Mouse (Mus musculus) midbrain, postnatal 0 days (tissue): ENCODE data around the gene Cdk4. TPM values are rescaled to one million over a fixed set of nuclear protein-coding genes. Genes with fewer than 3 reads are reported as not detected.
"Not testable (repeated sequence)": the region's sequence is repeated elsewhere in the genome, so short reads cannot be mapped to it uniquely, and the experiment has no call there.

Experiments
- ATAC-seq: fragments of 200-750 bp; cut with Nextera tagmentation; 2 replicates; pipeline ENCODE4 v1.8.0; 2017; ENCODE audit warnings: moderate number of reproducible peaks, mild to moderate bottlenecking, moderate TSS enrichment, moderate library complexity; ENCODE audit not compliant: low FRiP score
- DNase-seq: peaks from one replicate; pipeline ENCODE4 v3.0.0-alpha.2; 2015; ENCODE audit warnings: low spot score
- H3K27ac ChIP-seq: fragments of 300-500 bp; sonication (generic); 2 replicates; pipeline ENCODE4 v1.5.1; 2014; ENCODE audit warnings: low read depth, mild to moderate bottlenecking, low read length, mixed read lengths
- H3K27me3 ChIP-seq: fragments of 300-500 bp; sonication (generic); 2 replicates; pipeline ENCODE4 v1.6.1; 2014; ENCODE audit warnings: low read length, control low read depth, mixed read lengths; ENCODE audit not compliant: insufficient read depth
- H3K36me3 ChIP-seq: fragments of 300-500 bp; sonication (generic); 2 replicates; pipeline ENCODE4 v1.6.1; 2014; ENCODE audit warnings: low read length, control low read depth, mixed read lengths; ENCODE audit not compliant: insufficient read depth
- H3K4me1 ChIP-seq: fragments of 300-500 bp; sonication (generic); 2 replicates; pipeline ENCODE4 v1.6.1; 2014; ENCODE audit warnings: mild to moderate bottlenecking, control low read depth, antibody characterized with exemption, low read length, mixed read lengths; ENCODE audit not compliant: insufficient read depth
- H3K4me2 ChIP-seq: fragments of 300-500 bp; sonication (generic); 2 replicates; pipeline ENCODE4 v1.6.1; 2014; ENCODE audit warnings: low read depth, mild to moderate bottlenecking, low read length, mixed read lengths; ENCODE audit not compliant: poor library complexity, severe bottlenecking
- H3K4me3 ChIP-seq: fragments of 300-500 bp; sonication (generic); 2 replicates; pipeline ENCODE4 v1.5.1; 2014; ENCODE audit warnings: low read depth, mild to moderate bottlenecking, low read length, moderate library complexity
- H3K9ac ChIP-seq: fragments of 300-500 bp; sonication (generic); replicated peaks from 2 replicates; pipeline ENCODE4 v1.6.1; 2014; ENCODE audit warnings: mild to moderate bottlenecking, low read length, moderate library complexity, mixed read lengths; ENCODE audit not compliant: poor library complexity, severe bottlenecking
- H3K9me3 ChIP-seq: fragments of 300-500 bp; sonication (generic); 2 replicates; pipeline ENCODE4 v1.6.1; 2016; ENCODE audit warnings: low read length, control low read depth
- CTCF ChIP-seq: IDR thresholded peaks from 2 replicates; pipeline ENCODE4 v1.5.1; 2016; ENCODE audit warnings: antibody characterized with exemption, mild to moderate bottlenecking
- WGBS: fragments of 180-500 bp; shearing (Covaris S2); extraction: QIAGEN DNeasy Blood & Tissue Kit; methylation state at CpG from one replicate; pipeline ENCODE4 v1.1.7; 2014; 5-methylcytosine and 5-hydroxymethylcytosine counted together
- polyA plus RNA-seq: library from polyadenylated mRNA; unstranded; fragments of >200 nt; fragmentation: Nextera tagmentation; extraction: Ambion mirVana; gene quantifications from 2 replicates; pipeline ENCODE4 v1.2.1, GENCODE M21; 2015
- total RNA-seq: library from RNA; depleted of rRNA; stranded (reverse); fragments of >200 nt; gene quantifications from 2 replicates; pipeline ENCODE4 v1.2.3, GENCODE M21; 2014

Cdk4 gene
- total and polyA plus RNA-seq, 2 experiments from 2014 or later: 311 to 364 TPM

DNA sequence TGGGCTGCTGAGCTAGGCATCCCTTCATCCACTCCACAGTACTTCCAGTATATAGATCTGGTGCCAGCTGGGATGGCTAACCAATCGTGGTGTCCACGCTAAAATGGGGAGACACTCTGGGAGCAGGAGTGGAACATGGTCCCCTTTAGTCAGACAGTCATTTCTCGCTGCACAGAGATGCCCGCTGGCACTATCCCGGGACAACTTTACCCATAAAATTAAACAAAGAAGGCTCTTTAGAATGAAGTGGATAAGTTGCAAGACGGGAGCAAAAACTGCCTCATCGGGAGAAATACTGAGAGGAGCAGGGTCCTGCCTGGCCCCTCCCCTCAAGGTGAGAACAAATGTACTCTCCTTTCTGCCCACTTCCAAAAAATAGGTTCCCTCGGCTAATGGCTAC lies 4.6 kb upstream of the Cdk4 start:
- ATAC-seq (no peak), DNase-seq (no peak)
- Histone ChIP-seq H3K27me3 (no peaks in the 10 kb centered on the region), H3K9me3 (no peaks in the 10 kb centered on the region), H3K36me3 (peaks cover 38% of the 10 kb centered on the region), H3K9ac (peak overlapping the region; percentile 96; the same call in 1 of the 2 replicates), H3K27ac (peak overlapping the region; percentile 92), H3K4me3 (peak overlapping the region; percentile 86), H3K4me1 (0 out of 2 replicates have a peak, but pooled peaks cover 4% of the 10 kb centered on the region), H3K4me2 (peak overlapping the region; percentile 87)
- 1% methylated on average over 8 of the region's 8 CpGs for WGBS
- TF ChIP-seq CTCF: no peak

DNA sequence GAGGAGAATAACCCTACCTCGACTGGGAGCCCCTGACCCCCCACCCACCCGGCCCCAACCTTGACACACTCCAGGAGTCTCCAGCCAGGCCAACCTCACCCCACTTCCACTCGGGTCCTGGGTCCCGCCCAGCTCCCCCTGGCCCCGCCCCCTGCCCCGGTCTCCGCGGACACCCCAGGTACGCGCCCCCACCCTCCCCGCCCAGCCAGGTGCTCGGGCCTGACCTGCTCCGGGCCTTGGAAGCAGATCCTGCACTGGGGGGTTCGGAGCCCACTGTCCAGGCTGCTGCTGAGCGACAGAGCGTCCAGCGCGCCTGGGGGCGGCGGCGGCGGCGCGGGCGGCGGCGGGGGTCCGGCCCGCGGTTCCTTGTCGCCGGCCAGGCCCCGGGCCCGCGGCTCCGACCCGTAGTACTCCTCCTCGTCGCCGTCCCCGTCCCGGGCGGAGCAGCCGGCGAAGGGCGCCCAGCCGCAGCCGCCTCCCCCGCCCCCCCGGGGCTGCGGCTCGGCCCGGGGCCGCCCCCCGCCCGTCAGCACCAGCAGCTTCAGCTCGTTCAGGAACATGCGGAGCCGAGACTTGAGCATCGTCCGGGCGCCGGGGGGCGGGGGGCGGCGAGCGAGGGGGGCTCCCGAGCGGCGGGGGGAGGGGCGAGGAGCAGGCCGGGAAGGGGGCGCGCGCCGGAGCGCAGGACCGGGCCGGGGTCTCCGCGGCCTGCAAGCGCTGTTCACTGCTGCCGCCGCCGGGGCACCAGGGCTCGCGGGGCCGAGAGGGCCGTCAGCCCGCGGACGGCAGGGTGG lies 4.0 kb upstream of the Cdk4 start:
- peak overlapping the region; percentile 87 for H3K4me2 ChIP-seq
- H3K9me3 ChIP-seq: no peaks in the 10 kb centered on the region
- H3K9ac ChIP-seq: peak overlapping the region; percentile 96
- peaks cover 31% of the 10 kb centered on the region for H3K36me3 ChIP-seq
- H3K27ac ChIP-seq: peak overlapping the region; percentile 92
- no peak for TF ChIP-seq CTCF
- H3K4me1 ChIP-seq: 0 out of 2 replicates have a peak, but pooled peaks cover 4% of the 10 kb centered on the region
- peak; percentile 49 for DNase-seq
- WGBS: under 1% methylated on average over 50 of the region's 92 CpGs
- no peaks in the 10 kb centered on the region for H3K27me3 ChIP-seq
- peak overlapping the region; percentile 86 for H3K4me3 ChIP-seq
- ATAC-seq: no peak

DNA sequence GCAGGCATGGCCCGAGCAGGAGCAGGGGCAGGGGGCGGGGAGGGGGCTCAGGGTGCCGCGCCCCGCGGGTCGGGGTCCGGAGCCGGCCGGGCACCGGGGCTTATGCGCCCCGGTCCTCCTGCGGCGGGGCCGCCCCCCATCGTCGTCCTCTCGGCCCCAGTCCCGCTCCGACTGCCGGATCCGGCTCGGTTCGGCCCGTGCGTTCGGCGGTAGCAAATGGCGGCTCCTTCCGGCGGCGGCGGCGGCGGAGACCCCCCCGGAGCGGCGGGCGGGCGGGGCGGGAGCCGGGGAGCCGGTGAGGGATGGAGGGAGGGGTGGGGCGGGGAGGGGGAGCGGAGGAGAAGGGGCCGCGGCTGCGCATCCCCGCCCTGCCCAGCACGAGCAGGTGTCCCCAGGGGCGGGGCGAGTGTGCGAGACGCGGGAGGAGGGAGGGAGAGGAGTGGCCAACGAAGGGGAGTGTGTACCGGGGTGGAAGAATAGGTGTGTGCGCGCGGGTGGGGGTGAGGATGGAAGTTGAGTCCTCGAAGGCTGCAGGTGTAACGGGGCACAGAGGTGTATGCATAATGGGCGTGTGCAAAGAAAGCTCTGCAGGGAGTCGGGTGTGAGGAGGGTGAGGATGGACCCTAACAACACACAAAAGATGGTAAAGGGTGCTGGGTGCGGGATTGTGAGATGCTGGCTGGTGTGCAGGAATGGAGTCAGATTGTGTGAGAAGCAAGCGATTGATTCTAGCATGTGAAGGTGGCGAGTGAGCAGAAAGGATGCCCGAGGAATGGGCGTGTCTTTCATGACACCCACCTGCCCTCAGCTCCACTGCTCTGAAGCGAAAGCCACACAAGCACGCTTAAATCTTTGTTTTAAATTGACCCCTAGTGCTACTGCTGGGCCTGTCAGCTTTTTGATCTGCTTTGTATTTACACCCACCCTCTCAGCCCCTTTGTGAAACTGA lies 3.1 kb upstream of the Cdk4 start, which contains the start of gene March9:
Gene March9, minus strand, starts transcription at position 217 of the 949 bp plus-strand sequence.
- peaks cover 4% of the 10 kb centered on the region; the same call in 1 of the 2 replicates for H3K4me1 ChIP-seq
- H3K27ac ChIP-seq: peak within 1 kb of the TSS; percentile 92
- DNase-seq (peak; percentile 92), ATAC-seq (peak; percentile 32)
- 1% methylated on average over 29 of the region's 72 CpGs for WGBS
- peak within 1 kb of the TSS; percentile 87 for H3K4me2 ChIP-seq
- no peak for TF ChIP-seq CTCF
- H3K27me3 ChIP-seq: no peaks in the 10 kb centered on the region
- H3K4me3 ChIP-seq: peak within 1 kb of the TSS; percentile 86
- no peaks in the 10 kb centered on the region for H3K9me3 ChIP-seq
- peak within 1 kb of the TSS; percentile 96 for H3K9ac ChIP-seq
- H3K36me3 ChIP-seq: peaks cover 27% of the 10 kb centered on the region

DNA sequence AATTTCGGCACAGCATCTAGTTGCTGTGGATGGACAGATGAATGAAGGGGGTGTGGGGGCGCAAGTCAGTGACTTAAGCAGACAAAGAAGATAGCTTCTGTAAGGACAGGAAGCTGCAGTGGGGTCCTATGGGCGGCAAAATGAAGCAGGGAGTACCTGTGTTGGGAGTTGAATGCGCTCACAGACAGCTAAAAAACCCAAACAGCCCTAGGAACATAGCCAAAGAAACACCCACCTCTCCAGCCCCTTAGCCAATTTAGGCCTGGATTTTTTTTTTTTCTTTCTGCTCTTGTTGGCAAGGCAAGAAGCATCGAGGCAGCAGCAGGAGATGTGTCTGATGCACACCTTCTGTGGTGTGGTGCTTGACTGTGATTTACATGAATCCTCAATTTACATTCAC lies 2.2 kb upstream of the Cdk4 start:
- peaks cover 27% of the 10 kb centered on the region for H3K36me3 ChIP-seq
- peak overlapping the region; percentile 87 for H3K4me2 ChIP-seq
- ATAC-seq: no peak
- H3K9ac ChIP-seq: peak overlapping the region; percentile 96
- no peak for TF ChIP-seq CTCF
- no peaks in the 10 kb centered on the region for H3K27me3 ChIP-seq
- DNase-seq: no peak
- H3K4me1 ChIP-seq: peaks cover 4% of the 10 kb centered on the region; the same call in 1 of the 2 replicates
- H3K4me3 ChIP-seq: peak overlapping the region; percentile 86
- peak overlapping the region; percentile 92 for H3K27ac ChIP-seq
- 18% methylated on average over 5 of the region's 5 CpGs for WGBS
- H3K9me3 ChIP-seq: no peaks in the 10 kb centered on the region

DNA sequence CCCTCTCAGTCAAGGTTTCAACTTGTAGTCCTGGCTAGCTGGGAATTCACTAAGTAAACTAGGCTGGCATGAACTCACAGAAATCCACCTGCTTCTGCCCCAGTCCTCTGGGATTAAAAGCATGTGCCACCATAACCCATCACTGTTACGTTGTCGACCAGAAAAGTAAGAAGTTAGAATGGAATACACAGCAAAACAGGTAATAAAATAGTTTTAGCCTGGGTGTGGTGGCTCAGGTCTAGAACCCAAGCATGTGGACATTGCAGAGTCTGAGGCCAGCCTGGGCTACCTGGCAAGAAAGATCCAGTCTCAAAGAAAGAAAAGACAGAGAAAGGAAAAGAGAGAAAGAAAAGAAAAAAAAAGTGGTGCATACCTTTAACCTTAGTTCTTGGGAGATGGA lies 1.8 kb upstream of the Cdk4 start:
- no peaks in the 10 kb centered on the region for H3K9me3 ChIP-seq
- no peaks in the 10 kb centered on the region for H3K27me3 ChIP-seq
- H3K4me2 ChIP-seq: peak overlapping the region; percentile 87
- WGBS: 48% methylated on average over 2 of the region's 2 CpGs
- TF ChIP-seq CTCF: no peak
- H3K4me3 ChIP-seq: peak overlapping the region; percentile 86
- peaks cover 4% of the 10 kb centered on the region; the same call in 1 of the 2 replicates for H3K4me1 ChIP-seq
- peak overlapping the region; percentile 96 for H3K9ac ChIP-seq
- peak overlapping the region; percentile 92 for H3K27ac ChIP-seq
- peaks cover 24% of the 10 kb centered on the region for H3K36me3 ChIP-seq
- DNase-seq (no peak), ATAC-seq (no peak)

DNA sequence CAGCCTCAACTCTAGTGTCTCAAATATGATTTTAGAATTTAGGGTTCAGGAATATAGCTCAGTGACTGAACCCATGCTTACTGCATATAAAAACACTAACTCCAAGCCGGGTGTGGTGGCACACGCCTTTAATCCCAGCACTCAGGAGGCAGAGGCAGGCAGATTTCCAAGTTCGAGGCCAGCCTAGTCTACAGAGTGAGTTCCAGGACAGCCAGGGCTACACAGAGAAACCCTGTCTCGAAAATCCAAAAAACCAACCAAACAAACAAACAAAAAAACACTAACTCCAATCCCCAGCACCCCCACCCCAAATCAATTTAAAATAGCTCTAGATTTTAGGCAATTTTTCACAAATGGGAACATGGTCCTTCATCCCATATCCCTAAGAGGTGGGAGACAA lies 1.2 kb upstream of the Cdk4 start:
- not testable (repeated sequence) for H3K4me2 ChIP-seq, H3K27me3 ChIP-seq, H3K9ac ChIP-seq, H3K4me3 ChIP-seq, DNase-seq, H3K4me1 ChIP-seq, H3K9me3 ChIP-seq, ATAC-seq, H3K27ac ChIP-seq
- peaks cover 26% of the 10 kb centered on the region for H3K36me3 ChIP-seq
- 89% methylated on average over 4 of the region's 4 CpGs for WGBS
